In genomic region chr10:12116662-12117303, GRCm38 (mm10) we compare ENCODE assay signal across 15 mouse cellular contexts.
DNase-seq lines count a peak whose midpoint lies in the region; ATAC-seq and TF ChIP-seq lines count a peak whose summit lies in the region.
"Had no signal": no experiment of that assay in that cellular context is flagged by ENCODE, and none has a peak within 500 bp of the region (broad histone marks: within the 10 kb centered on the region; RNA-seq: fewer than 3 reads in every experiment).

No protein-coding gene starts in this region.

- ATAC-seq in forebrain, postnatal 0 days = peak; percentile 14
- no peak for ATAC-seq in forebrain, embryonic 11.5 days (replicated peaks; ENCODE audit: low FRiP score)
- ATAC-seq in midbrain, embryonic 13.5 days = 0 out of 2 replicates have a peak, but pooled peaks have one; percentile 43
- ATAC-seq: lung, postnatal 0 days had no signal

- 58% methylated on average over 6 of the region's 6 CpGs for WGBS in forebrain, postnatal 0 days
- WGBS in forebrain, embryonic 11.5 days = 59% methylated on average over 6 of the region's 6 CpGs
- 59% methylated on average over 6 of the region's 6 CpGs for WGBS in midbrain, embryonic 13.5 days
- 60% methylated on average over 6 of the region's 6 CpGs for WGBS in midbrain, embryonic 10.5 days

- no peak overlapping the region for H3K27ac ChIP-seq in forebrain, postnatal 0 days (ENCODE audit: low read depth, low read length)
- H3K27ac ChIP-seq in forebrain, embryonic 11.5 days (ENCODE audit: low read depth, low read length) = no peak overlapping the region
- 0 out of 2 replicates have a peak overlapping the region, but pooled peaks have one; percentile 30 for H3K27ac ChIP-seq in midbrain, embryonic 13.5 days
- no peak overlapping the region for H3K27ac ChIP-seq in midbrain, embryonic 10.5 days (replicated peaks)
- H3K27ac ChIP-seq: embryonic facial prominence, embryonic 10.5 days; forebrain, embryonic 10.5 days; limb, embryonic 15.5 days had no signal

- H3K9ac ChIP-seq in forebrain, postnatal 0 days = no peak overlapping the region
- no peak overlapping the region for H3K9ac ChIP-seq in forebrain, embryonic 11.5 days (ENCODE audit: low read length)
- no peak overlapping the region for H3K9ac ChIP-seq in midbrain, embryonic 13.5 days (replicated peaks)
- H3K9ac ChIP-seq: limb, embryonic 15.5 days had no signal

- H3K4me2 ChIP-seq in forebrain, postnatal 0 days (ENCODE audit: low read depth) = no peak overlapping the region
- no peak overlapping the region for H3K4me2 ChIP-seq in forebrain, embryonic 11.5 days (ENCODE audit: low read depth, low read length, severe bottlenecking)
- H3K4me2 ChIP-seq in midbrain, embryonic 13.5 days (replicated peaks) = no peak overlapping the region
- H3K4me2 ChIP-seq: limb, embryonic 15.5 days had no signal

- H3K27me3 ChIP-seq in forebrain, postnatal 0 days (ENCODE audit: insufficient read depth, low read length) = no peaks in the 10 kb centered on the region
- H3K27me3 ChIP-seq in forebrain, embryonic 11.5 days (ENCODE audit: control insufficient read depth, insufficient read depth, low read length) = no peaks in the 10 kb centered on the region
- H3K27me3 ChIP-seq in midbrain, embryonic 13.5 days = no peaks in the 10 kb centered on the region
- H3K27me3 ChIP-seq in midbrain, embryonic 10.5 days (ENCODE audit: low read depth, poor library complexity, severe bottlenecking) = no peaks in the 10 kb centered on the region
- H3K27me3 ChIP-seq: limb, embryonic 15.5 days had no signal

- H3K36me3 ChIP-seq in forebrain, postnatal 0 days (ENCODE audit: insufficient read depth) = no peaks in the 10 kb centered on the region
- no peaks in the 10 kb centered on the region for H3K36me3 ChIP-seq in forebrain, embryonic 11.5 days (ENCODE audit: control insufficient read depth, insufficient read depth, low read length)
- no peaks in the 10 kb centered on the region for H3K36me3 ChIP-seq in midbrain, embryonic 13.5 days
- H3K36me3 ChIP-seq in midbrain, embryonic 10.5 days = no peaks in the 10 kb centered on the region
- H3K36me3 ChIP-seq: embryonic facial prominence, embryonic 10.5 days; forebrain, embryonic 10.5 days; limb, embryonic 15.5 days had no signal

- TF ChIP-seq CTCF in forebrain, postnatal 0 days (IDR thresholded peaks at IDR 0.05; ENCODE audit: low read depth) = no peak

- H3K4me1 ChIP-seq in forebrain, postnatal 0 days (ENCODE audit: insufficient read depth) = peaks cover 3% of the 10 kb centered on the region; the same call in 1 of the 2 replicates
- no peaks in the 10 kb centered on the region for H3K4me1 ChIP-seq in forebrain, embryonic 11.5 days (replicated peaks; ENCODE audit: control insufficient read depth, insufficient read depth, low read length)
- H3K4me1 ChIP-seq in midbrain, embryonic 13.5 days (replicated peaks) = no peaks in the 10 kb centered on the region; the same call in 1 of the 2 replicates
- no peaks in the 10 kb centered on the region for H3K4me1 ChIP-seq in midbrain, embryonic 10.5 days
- H3K4me1 ChIP-seq: embryonic facial prominence, embryonic 10.5 days; forebrain, embryonic 10.5 days; limb, embryonic 15.5 days had no signal

- intact Hi-C loops in left cerebral cortex, postnatal 10 days (cut with DNase I) = no loop called here

- no peaks in the 10 kb centered on the region for H3K9me3 ChIP-seq in forebrain, postnatal 0 days (ENCODE audit: low read length)
- H3K9me3 ChIP-seq in forebrain, embryonic 11.5 days (ENCODE audit: control insufficient read depth, low read length) = no peaks in the 10 kb centered on the region
- H3K9me3 ChIP-seq in midbrain, embryonic 13.5 days = no peaks in the 10 kb centered on the region
- no peaks in the 10 kb centered on the region for H3K9me3 ChIP-seq in midbrain, embryonic 10.5 days (replicated peaks)
- H3K9me3 ChIP-seq: embryonic facial prominence, embryonic 10.5 days; forebrain, embryonic 10.5 days; limb, embryonic 15.5 days had no signal

- DNase-seq in forebrain, postnatal 0 days = no peak
- DNase-seq in forebrain, embryonic 11.5 days (ENCODE audit: low spot score) = no peak
- DNase-seq in midbrain, embryonic 10.5 days (ENCODE audit: low spot score) = no peak
- DNase-seq in left cerebral cortex, postnatal 10 days (ENCODE audit: extremely low spot score in 1 of 2, low spot score in 2 of 2) = peak; percentile 4 to 15
- DNase-seq in right cerebral cortex, postnatal 10 days (ENCODE audit: low spot score in 2 of 2) = peak; percentile 28 to 30
- DNase-seq in adrenal gland, postnatal 4 days (ENCODE audit: low spot score in 2 of 2) = no peak
- no peak for DNase-seq in thymus, postnatal 0 days (ENCODE audit: low spot score)
- DNase-seq: cerebellum, adult 9-11 months; kidney, adult 18-20 months; thymus, postnatal 25 days had no signal

- no peak overlapping the region for H3K4me3 ChIP-seq in forebrain, postnatal 0 days (ENCODE audit: low read depth, low read length)
- no peak overlapping the region for H3K4me3 ChIP-seq in forebrain, embryonic 11.5 days (ENCODE audit: low read depth, low read length)
- H3K4me3 ChIP-seq in midbrain, embryonic 13.5 days (replicated peaks) = no peak overlapping the region
- no peak overlapping the region for H3K4me3 ChIP-seq in midbrain, embryonic 10.5 days
- H3K4me3 ChIP-seq: embryonic facial prominence, embryonic 10.5 days; forebrain, embryonic 10.5 days; limb, embryonic 15.5 days had no signal

Comparison
In these comparisons a context has a peak if more than half of its experiments do, and no peak if none do; other contexts are left out.
1. DNase-seq: peak in left cerebral cortex, postnatal 10 days (2 of 2) and right cerebral cortex, postnatal 10 days (2 of 2); none in forebrain, postnatal 0 days (single experiment), forebrain, embryonic 11.5 days (single experiment), midbrain, embryonic 10.5 days (single experiment), adrenal gland, postnatal 4 days (0 of 2) and thymus, postnatal 0 days (single experiment).